Mouse (Mus musculus): Measurements from ENCODE around the gene Rnf7. TPM values are rescaled to one million over a fixed set of nuclear protein-coding genes. Genes with fewer than 3 reads are reported as not detected.
"Not testable (repeated sequence)": the region's sequence is repeated elsewhere in the genome, so short reads cannot be mapped to it uniquely, and the experiment has no call there.

The Rnf7 gene
- total RNA-seq (2021), result 10 to 100 TPM; 78.4 to 80.0 TPM
- long read RNA-seq, experiment 1, transcript Rnf7-201 (3 exons, 1,232 nt), result major isoform, 21 of 22 reads
- long read RNA-seq, experiment 1, partial matches to known transcripts, result 0 of 22 reads
- long read RNA-seq, experiment 1, other reads (novel, unspliced or antisense), result 1 of 22 reads
- long read RNA-seq, experiment 2, transcript Rnf7-201 (3 exons, 1,232 nt), result major isoform, 85 of 86 reads
- long read RNA-seq, experiment 2, partial matches to known transcripts, result 1 of 86 reads
- long read RNA-seq, experiment 2, other reads (novel, unspliced or antisense), result 0 of 86 reads

DNA sequence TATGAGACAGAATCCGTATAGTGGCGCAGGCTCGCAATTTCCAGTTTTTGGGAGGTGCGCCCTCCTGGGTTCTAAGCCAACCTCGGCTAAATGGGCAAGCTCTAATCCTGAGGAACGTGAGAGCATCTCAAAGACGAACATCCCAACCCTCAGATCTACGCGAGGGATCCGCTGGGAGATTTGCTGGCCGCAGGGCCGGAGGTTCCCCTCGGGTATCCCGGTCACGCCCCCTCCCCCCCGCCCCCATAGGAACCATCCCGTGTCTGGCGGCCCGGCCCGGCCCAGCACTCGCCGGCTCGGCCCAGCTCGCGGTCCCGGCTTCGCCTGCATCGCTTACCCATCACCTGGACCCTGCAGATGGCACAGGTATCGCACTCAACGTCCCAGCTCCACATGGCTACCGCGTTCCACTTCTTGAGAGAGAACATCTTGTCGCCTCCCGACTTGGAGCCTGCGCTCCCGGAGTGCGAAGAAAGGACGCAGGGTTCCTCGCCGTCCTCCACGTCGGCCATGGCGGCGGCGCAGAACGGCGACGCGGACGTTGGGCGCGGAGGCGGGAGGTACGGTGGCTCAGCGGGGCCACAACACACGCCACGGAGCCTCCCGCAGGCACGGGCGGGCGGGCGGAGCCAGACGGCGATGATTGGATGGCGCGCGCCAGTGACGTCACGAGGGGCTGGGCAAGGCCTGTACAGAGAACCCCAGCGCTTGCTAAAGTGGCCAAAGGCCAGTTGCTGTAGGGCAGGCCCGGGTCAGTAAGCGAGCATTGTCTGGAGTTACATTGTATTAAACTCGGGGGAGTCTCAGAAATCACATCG is at the start of gene Rnf7:
TSS of gene Rnf7 (minus strand) at position 605 of the 818 bp plus-strand sequence.
- DNase-seq (ENCODE audit: low spot score in 2 of 2), result peak; percentile 99 to 100

DNA sequence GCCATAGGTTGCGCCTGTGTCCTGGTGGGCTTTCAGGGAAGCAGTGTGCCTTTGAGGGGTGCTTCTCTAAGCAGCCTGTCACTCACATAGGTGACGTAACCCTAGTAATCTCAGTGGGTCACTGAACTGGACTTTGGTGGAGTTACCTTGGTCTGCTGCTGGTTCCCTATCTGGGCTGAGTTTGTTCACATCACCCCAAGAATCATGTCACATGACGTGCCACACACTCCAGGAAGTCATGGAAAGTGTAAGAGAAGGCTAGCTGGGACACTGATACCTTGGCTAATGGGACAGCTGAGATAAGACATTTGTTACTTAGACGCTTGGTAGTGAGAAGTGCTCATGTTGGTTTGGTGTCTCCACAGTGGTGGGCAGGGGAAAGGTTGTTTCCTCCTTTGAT is 47.5 kb upstream of the Rnf7 start:
- no peak for DNase-seq (ENCODE audit: low spot score in 2 of 2)

DNA sequence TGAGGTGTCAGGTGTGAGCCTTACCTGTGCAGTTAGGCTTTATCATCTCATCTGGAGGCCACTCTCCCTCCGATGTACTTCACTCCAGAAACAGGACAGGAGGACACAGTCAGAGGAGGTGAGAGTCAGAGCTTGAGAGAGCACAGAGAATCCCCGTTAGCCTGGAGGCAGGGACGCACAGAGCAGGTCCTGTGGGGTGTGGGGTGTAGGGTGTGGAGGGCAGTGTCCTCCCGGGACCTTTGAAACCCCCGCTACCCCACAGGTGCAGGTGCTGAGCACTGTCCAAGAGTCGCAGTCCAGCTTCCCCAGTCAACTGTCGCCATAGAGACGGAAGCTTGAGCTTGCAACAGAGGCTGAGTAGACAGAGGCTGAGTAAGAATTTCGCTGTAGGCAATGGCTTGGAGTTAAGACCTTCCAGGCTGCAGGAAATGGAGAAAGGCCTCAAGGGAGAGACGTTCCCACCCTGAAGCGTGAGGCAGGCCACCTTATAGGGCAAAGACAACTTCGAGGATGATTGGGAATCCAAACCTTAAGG is 46.6 kb upstream of the Rnf7 start, which contains the start of gene Gm28729:
TSS of gene Gm28729 (minus strand) at position 293 of the 535 bp plus-strand sequence.
- DNase-seq (ENCODE audit: low spot score in 2 of 2), result no peak

DNA sequence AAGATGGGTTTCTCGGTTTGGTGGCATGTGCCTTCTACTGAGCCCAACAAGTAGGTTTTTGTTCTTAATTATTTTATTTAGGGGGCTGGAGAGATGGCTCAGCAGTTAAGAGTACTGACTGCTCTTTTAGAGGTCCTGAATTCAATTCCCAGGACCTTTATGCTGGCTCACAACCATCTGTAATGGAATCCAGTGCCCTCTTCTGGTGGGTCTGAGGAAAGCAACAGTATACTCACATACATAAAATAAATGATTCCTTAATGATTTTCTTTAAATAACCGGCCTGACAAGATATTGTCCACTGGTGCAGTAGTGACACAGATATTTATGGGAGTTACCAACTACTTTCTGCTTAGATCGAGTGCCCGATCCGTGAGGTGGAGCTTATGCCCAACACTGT is 44.7 kb upstream of the Rnf7 start:
- no peak for DNase-seq (ENCODE audit: low spot score in 2 of 2)

DNA sequence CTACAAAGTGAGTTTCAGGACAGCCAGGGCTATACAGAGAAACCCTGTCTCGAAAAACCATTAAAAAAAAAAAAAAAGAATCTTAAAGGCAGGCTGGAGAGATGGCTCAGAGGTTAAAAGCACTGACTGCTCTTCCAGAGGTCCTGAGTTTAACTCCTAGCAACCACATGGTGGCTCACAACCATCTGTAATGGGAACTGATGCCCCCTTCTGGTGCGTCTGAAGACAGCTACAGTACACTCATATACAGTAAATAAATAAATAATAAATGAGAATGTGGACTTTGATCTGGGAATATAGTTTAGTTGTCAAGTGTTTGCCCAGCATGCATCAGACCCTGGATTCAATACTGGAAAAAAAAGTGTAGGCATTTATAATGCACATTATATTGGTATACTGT is 43.1 kb upstream of the Rnf7 start:
- DNase-seq (ENCODE audit: low spot score in 2 of 2), result not testable (repeated sequence)

DNA sequence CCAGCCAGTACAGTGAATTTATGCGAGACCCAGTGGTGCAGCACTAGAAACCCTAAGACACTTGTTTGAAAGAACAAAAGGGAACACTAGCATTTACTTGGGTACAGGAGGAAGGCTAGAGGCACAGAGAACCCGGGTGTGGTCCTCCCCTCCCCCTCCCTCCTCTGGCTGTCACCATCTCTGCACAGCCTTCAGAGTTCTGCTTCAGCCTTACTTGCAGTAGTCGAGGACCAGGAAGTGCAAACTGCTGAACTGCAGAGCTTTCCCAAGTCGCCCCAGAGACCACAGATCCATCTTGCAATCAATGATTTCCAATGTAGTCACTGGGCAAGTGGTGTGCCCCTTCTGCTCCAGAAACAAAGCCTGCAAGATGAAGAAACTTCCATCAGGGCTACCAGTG is 39.0 kb upstream of the Rnf7 start:
- DNase-seq (ENCODE audit: low spot score in 2 of 2), result no peak

DNA sequence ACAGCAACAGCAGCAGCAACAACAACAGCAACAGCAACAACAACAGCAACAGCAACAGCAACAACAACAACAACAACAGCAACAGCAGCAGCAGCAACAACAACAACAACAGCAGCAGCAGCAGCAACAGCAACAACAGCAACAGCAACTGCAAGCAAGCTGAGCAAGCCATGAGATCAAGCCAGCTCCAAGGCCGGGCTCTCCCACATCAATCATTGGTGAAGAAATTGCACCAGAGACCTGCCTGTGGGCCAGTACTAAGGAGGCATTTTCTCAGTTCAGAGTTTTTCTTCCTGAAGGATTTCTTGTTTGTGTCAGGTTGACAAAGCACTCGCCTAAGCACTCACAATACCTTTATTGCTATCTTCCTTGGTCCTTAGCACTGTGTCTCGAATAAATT is 38.3 kb upstream of the Rnf7 start:
- DNase-seq (ENCODE audit: low spot score in 2 of 2), result peak in 1 of 2 experiments; percentile 24

DNA sequence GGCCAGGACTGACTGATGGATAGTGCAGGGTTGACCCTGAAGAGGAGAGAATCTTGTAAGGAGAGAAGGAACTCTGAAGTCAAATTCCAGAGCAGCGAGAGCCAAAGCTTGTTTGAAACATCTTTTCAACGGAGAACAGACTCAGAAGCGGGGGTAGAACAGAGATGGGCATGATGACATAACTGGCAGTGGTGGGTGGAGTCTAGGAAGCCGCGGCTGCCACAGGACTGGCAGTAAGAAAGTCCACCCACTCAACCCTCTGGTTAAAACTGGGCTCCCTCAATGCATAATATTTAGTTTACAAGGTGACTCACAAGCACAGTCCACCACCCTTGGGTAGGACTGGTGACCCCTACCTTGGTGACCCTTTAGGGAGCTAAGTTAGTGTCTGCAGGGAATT is 37.3 kb upstream of the Rnf7 start:
- DNase-seq (ENCODE audit: low spot score in 2 of 2), result no peak

DNA sequence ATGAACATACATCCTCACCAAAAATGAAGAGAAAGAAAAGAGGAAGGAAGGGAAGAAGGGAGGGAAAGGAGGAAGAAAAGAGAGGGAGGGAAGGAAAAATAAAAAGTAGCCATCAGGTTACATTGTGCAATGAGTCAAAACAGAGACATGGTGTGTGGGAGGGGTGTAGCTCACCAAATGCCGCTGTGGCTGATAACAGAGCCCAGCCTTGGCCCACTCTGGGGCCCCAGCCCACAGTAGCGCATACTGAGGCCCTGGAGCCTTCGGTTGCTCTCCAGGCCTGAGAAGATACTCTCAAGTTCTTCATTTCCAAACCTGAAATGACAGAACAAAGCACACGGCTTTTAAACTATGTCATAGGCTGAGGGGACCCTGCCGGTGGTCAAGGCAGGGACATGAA is 35.8 kb upstream of the Rnf7 start:
- no peak for DNase-seq (ENCODE audit: low spot score in 2 of 2)

DNA sequence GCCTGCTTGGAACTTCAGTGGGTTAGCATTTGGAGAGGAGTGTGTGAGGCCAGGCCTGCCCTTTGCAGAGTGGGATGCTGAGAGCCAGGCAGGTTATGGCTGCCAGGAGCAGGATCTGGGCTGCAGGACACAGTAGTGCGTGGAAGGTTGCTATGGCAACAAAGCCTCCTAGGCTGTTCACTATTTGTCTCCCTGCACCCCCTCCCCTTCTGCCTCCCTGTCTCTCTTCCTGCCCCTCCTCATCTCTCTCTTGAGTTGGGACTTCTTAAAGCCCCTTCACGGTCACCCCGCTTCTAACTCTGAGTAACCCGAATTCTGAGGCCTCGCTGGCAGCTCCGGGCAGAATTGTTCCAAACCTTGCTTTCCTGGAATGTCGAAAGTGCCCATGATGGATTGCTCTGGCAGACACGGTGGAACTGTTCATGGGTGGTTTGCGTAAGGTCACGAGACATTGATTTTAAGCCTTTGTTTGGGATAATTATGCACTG is 27.6 kb upstream of the Rnf7 start:
- DNase-seq (ENCODE audit: low spot score in 2 of 2), result peak; percentile 29 to 40

DNA sequence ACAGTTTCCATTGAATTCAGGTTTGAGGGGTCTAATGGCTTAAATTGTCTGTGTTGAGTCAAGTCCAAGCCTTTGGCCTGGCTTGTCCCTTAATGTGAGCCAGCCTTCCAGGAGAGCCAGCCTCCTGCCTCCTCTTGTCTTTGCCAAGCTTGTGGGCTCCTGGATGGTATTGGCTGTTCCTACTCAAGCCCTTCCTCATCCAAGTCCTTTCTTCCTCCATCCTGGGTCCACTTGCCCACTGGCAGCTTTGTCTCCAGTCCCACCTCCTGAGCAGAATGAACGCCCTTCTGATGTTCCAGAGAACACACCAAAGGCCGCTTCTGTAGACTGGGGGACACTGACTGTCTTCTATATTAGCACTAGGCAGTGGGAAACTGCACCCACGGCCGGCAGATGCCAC is 26.7 kb upstream of the Rnf7 start:
- DNase-seq (ENCODE audit: low spot score in 2 of 2), result no peak

DNA sequence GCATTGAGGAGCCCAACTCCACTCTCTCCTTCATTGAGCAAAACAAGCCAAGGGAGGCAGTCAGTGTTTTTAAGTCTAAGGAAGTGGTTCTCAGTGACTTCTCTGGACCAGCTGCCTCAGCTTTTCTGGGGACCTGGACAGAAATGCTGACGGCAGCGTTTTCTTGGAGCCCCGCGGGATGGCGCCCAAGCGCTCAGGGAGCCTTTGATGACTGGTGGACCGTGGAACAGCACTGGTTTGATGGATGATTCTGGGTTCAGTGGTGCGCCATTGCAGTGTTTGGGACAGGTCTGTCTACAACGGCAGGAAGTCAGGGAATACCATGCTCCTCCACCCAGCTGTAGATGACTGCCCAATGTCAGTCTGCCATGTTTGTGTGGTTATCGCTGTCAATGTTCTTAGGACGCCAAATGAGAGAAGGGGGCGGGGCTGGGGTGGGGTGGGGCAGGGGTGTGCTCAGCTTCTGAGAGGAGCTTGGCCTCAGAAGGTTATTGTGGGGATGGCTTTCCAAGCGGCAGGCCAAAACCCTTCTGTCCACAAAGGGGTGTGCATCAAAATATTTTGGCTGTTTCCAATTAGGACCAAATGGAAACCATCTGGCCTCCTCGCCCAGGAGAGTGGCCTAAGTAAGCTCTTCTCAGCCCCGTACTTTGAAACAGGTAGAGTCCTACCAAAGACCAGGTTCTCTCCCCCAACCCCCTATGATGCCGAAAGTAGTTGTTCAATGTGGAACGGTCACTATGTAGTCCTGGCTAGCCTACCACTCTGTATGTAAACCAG is 25.8 kb upstream of the Rnf7 start:
- DNase-seq (ENCODE audit: low spot score in 2 of 2), result no peak

DNA sequence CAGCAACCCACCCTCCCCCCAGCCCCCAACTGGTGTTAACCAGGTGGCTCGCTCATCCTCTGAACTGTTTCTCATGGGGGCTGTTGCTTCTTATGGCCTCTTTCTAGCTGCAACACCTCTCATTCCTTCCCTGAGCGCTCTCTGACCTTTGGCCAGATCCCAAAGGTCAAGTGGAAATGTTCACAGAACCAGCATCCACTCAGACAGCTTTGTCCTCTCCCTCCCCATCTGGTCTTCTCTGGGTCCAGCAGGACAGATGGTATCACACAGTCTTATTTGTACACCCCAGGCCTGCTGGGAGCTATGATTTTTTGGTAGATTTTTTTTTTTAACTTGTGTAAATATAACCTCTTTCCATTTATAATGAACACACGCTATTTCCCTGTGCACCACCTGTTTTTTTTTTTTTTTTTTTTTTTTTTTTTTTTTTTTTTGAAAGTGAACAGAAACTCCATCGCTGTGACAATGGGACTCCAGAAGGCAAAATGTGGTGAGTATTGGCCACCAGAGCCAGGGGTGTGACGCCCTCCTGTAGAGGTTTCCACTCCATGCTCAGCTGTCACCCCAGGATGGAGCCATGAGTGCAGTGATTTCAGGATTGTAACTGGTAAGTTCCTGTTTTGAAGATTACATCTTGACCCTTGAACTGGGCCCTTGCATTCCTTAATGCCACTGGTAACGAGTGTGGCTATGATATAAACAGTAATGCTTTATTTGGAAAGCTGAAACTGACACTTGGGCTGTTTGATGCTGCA is 24.6 kb upstream of the Rnf7 start:
- DNase-seq (ENCODE audit: low spot score in 2 of 2), result no peak

DNA sequence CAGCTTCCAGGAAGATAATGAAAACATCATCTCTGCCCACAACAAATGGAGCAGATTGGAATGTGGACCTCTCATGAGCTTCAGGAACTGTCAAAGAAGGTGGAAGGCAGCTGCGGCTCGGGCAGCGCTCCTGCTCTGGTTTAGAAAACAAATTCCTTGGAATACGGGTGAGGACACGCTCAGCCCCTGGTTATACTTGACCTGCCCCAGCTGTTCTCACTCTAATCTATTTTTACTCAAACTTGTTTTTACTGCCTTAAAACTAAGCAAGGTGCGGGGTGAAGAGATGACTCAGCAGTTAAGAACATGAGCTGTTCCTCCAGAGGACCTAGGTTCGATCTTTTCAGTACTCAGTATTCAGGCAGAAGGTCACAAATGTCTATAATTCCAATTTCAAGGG is 22.7 kb upstream of the Rnf7 start:
- DNase-seq (ENCODE audit: low spot score in 2 of 2), result no peak

DNA sequence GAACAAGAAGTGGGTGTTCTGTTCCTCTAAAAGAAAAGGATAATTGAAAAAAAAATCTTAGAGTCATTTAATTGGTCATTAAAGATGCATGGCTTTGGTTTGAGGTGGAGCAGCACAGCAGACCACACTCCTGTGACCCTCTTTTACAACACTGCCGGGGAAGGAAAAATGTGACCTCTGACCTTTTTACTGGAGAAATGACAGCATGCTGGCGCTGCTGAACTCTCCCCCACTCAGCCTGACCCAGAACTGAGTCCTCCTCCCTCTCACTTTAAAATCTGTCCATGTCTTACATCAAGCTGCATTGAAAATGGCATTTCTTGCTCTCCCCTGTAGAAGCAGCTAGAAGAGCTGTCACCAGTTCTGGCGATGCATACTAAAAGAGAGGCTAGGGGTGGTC is 14.7 kb upstream of the Rnf7 start:
- DNase-seq (ENCODE audit: low spot score in 2 of 2), result no peak

DNA sequence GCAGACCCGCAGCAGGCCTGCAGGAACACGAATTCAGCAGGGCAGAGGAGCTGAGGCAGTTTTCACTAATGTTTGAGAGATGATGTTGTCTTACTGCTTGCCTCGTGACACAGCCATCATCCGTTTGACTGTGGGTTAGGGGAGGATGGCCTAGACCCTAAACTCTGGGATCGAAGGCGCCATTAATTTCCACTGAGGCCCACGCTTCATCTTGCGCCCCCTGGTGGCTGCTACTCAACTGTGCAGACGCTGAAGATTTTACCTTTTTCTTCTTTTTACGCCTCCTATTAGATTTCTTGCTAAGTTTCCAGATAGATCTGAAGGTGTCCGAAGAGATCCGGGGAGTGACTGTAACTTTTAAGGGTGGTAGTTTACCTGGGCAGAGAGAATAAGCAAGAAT is 13.3 kb upstream of the Rnf7 start:
- peak; percentile 58 to 68 for DNase-seq (ENCODE audit: low spot score in 2 of 2)

DNA sequence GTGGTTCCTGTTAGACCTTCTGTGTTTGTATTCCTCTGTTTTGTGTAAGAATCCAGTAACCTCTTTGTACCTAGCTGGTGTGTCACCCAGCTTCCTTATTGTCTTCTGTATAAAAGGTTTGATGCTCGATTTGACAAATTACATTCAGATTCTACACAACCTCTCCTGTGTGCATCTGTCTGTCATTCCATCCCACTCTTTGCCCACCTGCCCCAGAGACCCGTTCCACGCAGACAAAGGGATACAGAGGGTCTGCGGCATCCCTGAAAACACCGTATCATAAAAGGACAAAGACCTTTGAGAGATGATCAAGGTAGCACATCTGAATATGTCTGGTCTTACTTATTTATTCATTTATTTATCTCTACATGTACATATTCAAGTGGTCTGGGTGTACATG is 9.4 kb upstream of the Rnf7 start:
- DNase-seq (ENCODE audit: low spot score in 2 of 2), result not testable (repeated sequence)

DNA sequence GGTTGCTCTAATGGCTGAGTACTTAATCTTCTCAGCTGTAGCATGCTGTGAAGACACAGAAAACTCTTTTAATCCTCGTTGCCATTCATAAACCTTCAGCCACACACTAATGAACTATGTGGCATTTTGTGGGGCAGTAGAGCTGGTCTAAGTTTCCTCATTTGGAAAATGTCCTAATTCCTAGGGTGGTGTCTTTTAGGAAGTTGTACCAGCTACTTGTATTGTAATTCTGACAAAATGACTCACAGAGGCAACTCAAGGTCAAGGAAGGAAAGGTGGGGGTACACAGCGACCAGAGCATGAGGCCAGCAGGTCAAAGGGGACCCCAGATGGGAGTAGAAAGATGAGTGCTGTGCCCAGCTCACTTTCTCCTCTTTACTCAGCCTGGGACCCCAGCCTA is 5.2 kb upstream of the Rnf7 start:
- DNase-seq (ENCODE audit: low spot score in 2 of 2), result no peak

DNA sequence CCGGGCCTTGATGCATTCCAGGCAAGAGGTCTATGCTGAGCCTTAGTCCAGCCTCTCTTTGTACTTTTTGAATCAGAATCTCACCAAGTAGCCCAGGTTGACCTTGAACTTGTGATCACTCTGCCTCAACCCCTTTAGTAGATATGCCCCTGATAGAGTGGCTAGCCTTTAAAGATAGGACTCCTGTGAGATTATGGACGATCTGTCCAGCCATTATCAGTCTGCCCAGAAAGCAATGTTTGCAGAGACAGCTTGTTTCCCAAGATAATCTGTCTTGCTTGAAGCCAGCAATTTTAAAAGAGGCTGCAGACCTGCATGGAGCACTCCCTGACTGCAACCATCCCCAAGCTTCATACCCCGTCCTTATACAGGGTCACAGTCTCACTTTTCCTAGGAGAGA is 4.6 kb upstream of the Rnf7 start:
- DNase-seq (ENCODE audit: low spot score in 2 of 2), result no peak

DNA sequence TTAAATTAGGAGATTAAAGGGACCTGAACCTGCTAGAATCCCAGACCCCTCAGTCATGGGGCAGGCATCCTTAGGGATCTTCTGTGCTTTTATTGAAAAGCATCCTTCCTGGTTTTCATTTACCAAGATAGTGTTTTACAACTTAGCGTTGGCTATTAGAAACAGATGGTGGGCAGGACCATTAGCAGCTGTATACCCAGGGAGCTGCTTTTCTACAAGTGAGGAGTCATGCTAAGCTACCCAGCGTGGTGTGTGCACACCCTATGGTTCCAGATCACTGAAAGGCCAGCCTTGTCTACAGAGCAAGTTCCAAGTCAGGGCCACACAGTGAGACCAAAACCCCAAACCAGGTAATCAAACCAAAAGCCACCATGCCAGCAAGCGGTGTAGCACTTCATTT is 6.1 kb downstream of the Rnf7 start:
- no peak for DNase-seq (ENCODE audit: low spot score in 2 of 2)

DNA sequence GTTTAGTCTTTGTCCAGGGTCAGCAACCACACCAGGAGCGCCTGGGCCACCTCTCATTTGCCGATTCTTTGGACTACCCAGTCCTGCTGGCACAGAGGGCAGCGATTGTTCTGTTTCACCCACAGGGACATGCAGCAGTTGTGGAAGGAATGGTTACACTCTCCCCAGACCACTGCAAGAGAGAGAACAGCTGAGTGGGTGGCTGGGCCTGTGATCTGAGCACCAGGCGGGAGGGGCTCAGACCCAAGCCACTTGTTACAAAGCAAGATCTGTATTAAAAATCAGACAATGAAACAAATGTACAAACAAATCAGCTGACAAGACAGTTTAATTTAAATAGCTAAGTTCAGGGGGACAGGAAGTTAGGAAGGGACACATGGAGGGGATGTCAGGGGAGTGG is 6.8 kb downstream of the Rnf7 start:
- DNase-seq (ENCODE audit: low spot score in 2 of 2), result not testable (repeated sequence)

All from adrenal gland, adult 18-20 months (tissue).